ENCODE assay signal across 8 mouse cellular contexts in the genomic region with DNA sequence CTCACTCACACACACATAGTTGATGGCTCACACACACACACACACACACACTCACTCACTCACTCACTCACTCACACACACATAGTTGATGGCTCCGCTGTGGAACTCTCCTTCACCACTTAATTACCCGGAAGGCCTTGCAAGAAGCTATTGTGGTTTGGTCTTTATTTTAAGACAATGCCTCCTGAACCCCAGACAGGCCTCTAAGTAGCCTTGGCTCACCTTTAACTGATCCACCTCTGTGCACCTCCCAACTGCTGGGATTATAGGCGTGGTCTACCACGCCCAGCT. TPM values are rescaled to one million over a fixed set of nuclear protein-coding genes. Genes with fewer than 3 reads are reported as not detected.
DNase-seq lines count a peak whose midpoint lies in the region; ATAC-seq and TF ChIP-seq lines count a peak whose summit lies in the region.

No protein-coding gene starts in this region.

- peaks cover 24% of the 10 kb centered on the region for H3K4me1 ChIP-seq in lung, embryonic 15.5 days
- no peaks in the 10 kb centered on the region for H3K4me1 ChIP-seq in embryonic facial prominence, embryonic 11.5 days (ENCODE audit: control insufficient read depth, insufficient read depth, low read length)
- peaks cover 35% of the 10 kb centered on the region for H3K4me1 ChIP-seq in limb, embryonic 10.5 days
- H3K4me1 ChIP-seq in neural tube, embryonic 13.5 days (replicated peaks) = peaks cover 25% of the 10 kb centered on the region

- intact Hi-C loops in left cerebral cortex, adult 2 months (cut with DNase I) = no loop called here

- peak overlapping the region; percentile 70; the same call in 1 of the 2 replicates for H3K9ac ChIP-seq in lung, embryonic 15.5 days
- peak overlapping the region; percentile 72; the same call in 1 of the 2 replicates for H3K9ac ChIP-seq in embryonic facial prominence, embryonic 11.5 days (replicated peaks; ENCODE audit: low read length)
- peak overlapping the region; percentile 63; the same call in 1 of the 2 replicates for H3K9ac ChIP-seq in neural tube, embryonic 13.5 days

- no peak for ATAC-seq in lung, embryonic 15.5 days (ENCODE audit: borderline replicate concordance, extremely low read depth, low FRiP score, low TSS enrichment)
- ATAC-seq in embryonic facial prominence, embryonic 11.5 days (replicated peaks; ENCODE audit: insufficient number of reproducible peaks, low FRiP score, low TSS enrichment, low read depth) = no peak
- ATAC-seq in neural tube, embryonic 13.5 days (ENCODE audit: low read depth) = 0 out of 2 replicates have a peak, but pooled peaks have one; percentile 1

- no peak for DNase-seq in lung, postnatal 14 days
- DNase-seq in embryonic facial prominence, embryonic 11.5 days (ENCODE audit: low spot score) = no peak
- DNase-seq in limb, embryonic 10.5 days (ENCODE audit: low spot score) = no peak
- DNase-seq in left cerebral cortex, adult 2 months (ENCODE audit: extremely low spot score in 1 of 2, low spot score in 2 of 2) = no peak
- no peak for DNase-seq in gastrocnemius, postnatal 10 days
- DNase-seq in testis, postnatal 10 days (ENCODE audit: low spot score) = no peak

- peaks cover 23% of the 10 kb centered on the region for H3K27me3 ChIP-seq in lung, embryonic 15.5 days
- H3K27me3 ChIP-seq in embryonic facial prominence, embryonic 11.5 days (ENCODE audit: control insufficient read depth, insufficient read depth, low read length) = peaks cover 12% of the 10 kb centered on the region
- peaks cover 56% of the 10 kb centered on the region for H3K27me3 ChIP-seq in limb, embryonic 10.5 days (ENCODE audit: low read depth, poor library complexity, severe bottlenecking)
- H3K27me3 ChIP-seq in neural tube, embryonic 13.5 days = peaks cover 55% of the 10 kb centered on the region

- WGBS in lung, embryonic 15.5 days = 18% methylated on average over 4 of the region's 4 CpGs
- WGBS in embryonic facial prominence, embryonic 11.5 days = 18% methylated on average over 4 of the region's 4 CpGs
- 32% methylated on average over 4 of the region's 4 CpGs for WGBS in limb, embryonic 10.5 days
- 21% methylated on average over 4 of the region's 4 CpGs for WGBS in neural tube, embryonic 13.5 days

- H3K27ac ChIP-seq in lung, embryonic 15.5 days = no peak overlapping the region
- H3K27ac ChIP-seq in embryonic facial prominence, embryonic 11.5 days (replicated peaks; ENCODE audit: low read depth, low read length) = no peak overlapping the region
- H3K27ac ChIP-seq in limb, embryonic 10.5 days = peak overlapping the region; percentile 87; the same call in 1 of the 2 replicates
- no peak overlapping the region for H3K27ac ChIP-seq in neural tube, embryonic 13.5 days (replicated peaks)
- no peak overlapping the region for H3K27ac ChIP-seq in left cerebral cortex, adult 2 months

- no peak for TF ChIP-seq CTCF in left cerebral cortex, adult 2 months (IDR thresholded peaks at IDR 0.05)

- no peaks in the 10 kb centered on the region for H3K9me3 ChIP-seq in lung, embryonic 15.5 days
- no peaks in the 10 kb centered on the region for H3K9me3 ChIP-seq in embryonic facial prominence, embryonic 11.5 days (replicated peaks; ENCODE audit: control insufficient read depth, low read length)
- H3K9me3 ChIP-seq in limb, embryonic 10.5 days (replicated peaks) = no peaks in the 10 kb centered on the region
- no peaks in the 10 kb centered on the region for H3K9me3 ChIP-seq in neural tube, embryonic 13.5 days

- H3K4me2 ChIP-seq in lung, embryonic 15.5 days = peak overlapping the region; percentile 90
- peak overlapping the region; percentile 98 for H3K4me2 ChIP-seq in embryonic facial prominence, embryonic 11.5 days (ENCODE audit: low read depth, low read length)
- peak overlapping the region; percentile 95 for H3K4me2 ChIP-seq in neural tube, embryonic 13.5 days

- peak overlapping the region; percentile 67 for H3K4me3 ChIP-seq in lung, embryonic 15.5 days
- H3K4me3 ChIP-seq in embryonic facial prominence, embryonic 11.5 days (ENCODE audit: low read depth, low read length) = peak overlapping the region; percentile 40
- peak overlapping the region; percentile 76 for H3K4me3 ChIP-seq in limb, embryonic 10.5 days
- peak overlapping the region; percentile 68 for H3K4me3 ChIP-seq in neural tube, embryonic 13.5 days
- H3K4me3 ChIP-seq in left cerebral cortex, adult 2 months = no peak overlapping the region

- H3K36me3 ChIP-seq in lung, embryonic 15.5 days = no peaks in the 10 kb centered on the region
- no peaks in the 10 kb centered on the region for H3K36me3 ChIP-seq in embryonic facial prominence, embryonic 11.5 days (replicated peaks; ENCODE audit: control insufficient read depth, insufficient read depth, low read depth, low read length)
- no peaks in the 10 kb centered on the region for H3K36me3 ChIP-seq in limb, embryonic 10.5 days
- no peaks in the 10 kb centered on the region for H3K36me3 ChIP-seq in neural tube, embryonic 13.5 days

RNA-seq across cellular contexts. Expression of gene Tent5c, which starts 0.8 kb away (rescaled TPM):
- polyA plus RNA-seq in lung, embryonic 15.5 days (2015; fragmentation: Nextera tagmentation; extraction: Ambion mirVana) = 12.4 and 12.8 TPM in 2 replicates
- 2.9 and 3.5 TPM in 2 replicates for polyA plus RNA-seq in embryonic facial prominence, embryonic 11.5 days (2014; fragmentation: Nextera tagmentation; extraction: Ambion mirVana)
- polyA plus RNA-seq in limb, embryonic 10.5 days (2016; fragmentation: Nextera tagmentation; extraction: Ambion mirVana) = 1.0 and 2.0 TPM in 2 replicates
- 2.7 and 2.9 TPM in 2 replicates for polyA plus RNA-seq in neural tube, embryonic 13.5 days (2015; fragmentation: Nextera tagmentation; extraction: Ambion mirVana)
- total RNA-seq in left cerebral cortex, adult 2 months (2021) = 1 to 10 TPM; 2.2 to 2.4 TPM
- total RNA-seq in gastrocnemius, postnatal 10 days (2021) = 1 to 10 TPM; 6.0 to 8.8 TPM
